Mouse (Mus musculus) thymus, postnatal 25 days (tissue): ENCODE data around the gene Ambra1.

Experiments
- DNase-seq: peaks from one replicate; pipeline ENCODE4 v3.0.0; 2022

The Ambra1 gene

DNA sequence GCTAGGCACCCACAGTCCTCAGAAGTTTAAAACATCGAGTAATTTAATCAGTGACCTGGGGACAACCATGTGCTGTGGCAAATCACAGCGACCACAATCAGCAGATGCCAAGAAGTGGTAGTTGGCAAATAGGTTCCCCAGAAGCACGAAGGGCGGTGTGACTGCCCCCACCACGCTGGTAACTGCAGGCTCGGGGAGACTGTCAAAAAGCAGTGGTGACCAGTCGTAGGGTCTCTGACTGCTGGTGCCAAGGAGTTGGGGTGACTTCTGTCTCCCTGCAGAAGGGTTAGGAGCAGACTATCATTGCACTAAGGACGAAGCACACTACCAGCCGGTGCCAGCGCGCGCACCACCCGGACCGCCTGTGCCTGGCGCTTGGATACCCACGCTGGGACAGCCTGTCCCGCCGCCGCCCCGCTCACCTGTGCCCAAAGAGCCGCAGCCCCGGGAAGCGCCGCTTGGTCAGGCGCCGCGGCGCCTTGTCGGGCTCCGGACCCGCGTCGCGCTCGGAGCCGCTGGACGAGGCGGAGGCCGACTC, 233.0 kb downstream of the Ambra1 start:
- peak; percentile 50 for DNase-seq

DNA sequence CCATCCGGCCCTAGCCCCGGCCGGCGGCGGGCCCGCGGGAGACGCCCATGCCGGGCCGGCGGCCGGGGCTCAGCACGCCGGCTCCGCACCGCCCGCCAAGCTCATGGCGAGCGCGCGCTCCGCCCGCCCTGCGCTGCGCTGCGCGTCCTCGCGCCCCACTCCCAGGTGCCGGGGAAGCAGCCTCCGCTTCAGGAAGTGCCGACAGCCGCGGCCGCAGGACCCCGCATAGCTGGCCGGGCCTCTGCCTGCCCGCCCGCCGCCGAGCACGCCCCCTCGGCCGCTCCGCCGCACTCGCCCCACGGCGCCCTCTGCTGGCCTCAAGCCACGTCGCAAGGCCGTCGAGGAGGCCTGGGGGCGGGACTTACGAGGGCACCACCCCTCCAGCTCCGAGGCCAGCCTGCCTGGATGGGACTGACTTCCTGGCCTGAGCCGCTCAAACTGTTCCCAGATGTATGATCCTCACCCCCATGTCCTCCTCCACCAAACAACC, 233.6 kb downstream of the Ambra1 start:
- peak; percentile 98 for DNase-seq

DNA sequence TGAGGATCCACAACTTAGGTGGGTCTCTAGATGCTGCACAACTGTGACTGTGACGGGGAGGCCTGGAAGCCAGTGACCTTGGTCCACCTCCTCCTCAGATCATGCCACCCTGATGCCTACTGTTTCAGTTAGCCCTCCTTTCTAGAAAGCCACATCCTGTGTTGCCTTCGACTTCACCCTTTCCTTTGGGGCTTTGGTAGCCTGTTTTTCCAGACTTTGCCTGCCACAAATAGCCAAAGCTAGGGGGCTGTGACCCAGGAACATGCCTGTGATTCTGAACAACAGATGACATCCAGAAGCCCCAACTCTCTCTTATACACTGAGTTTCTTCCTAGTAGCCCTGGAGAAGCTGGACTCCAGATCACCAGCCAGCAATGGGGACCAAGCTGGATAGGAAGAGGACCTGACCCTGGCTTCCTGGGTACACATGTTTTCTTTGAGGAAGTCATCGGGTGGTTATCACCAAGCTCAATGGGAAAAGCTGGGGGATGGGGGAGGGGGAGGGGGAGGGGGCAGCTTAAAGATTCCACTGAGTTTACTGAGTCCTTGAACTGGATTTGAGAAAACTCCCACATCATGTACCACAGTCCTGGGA, 234.8 kb downstream of the Ambra1 start:
- no peak for DNase-seq

DNA sequence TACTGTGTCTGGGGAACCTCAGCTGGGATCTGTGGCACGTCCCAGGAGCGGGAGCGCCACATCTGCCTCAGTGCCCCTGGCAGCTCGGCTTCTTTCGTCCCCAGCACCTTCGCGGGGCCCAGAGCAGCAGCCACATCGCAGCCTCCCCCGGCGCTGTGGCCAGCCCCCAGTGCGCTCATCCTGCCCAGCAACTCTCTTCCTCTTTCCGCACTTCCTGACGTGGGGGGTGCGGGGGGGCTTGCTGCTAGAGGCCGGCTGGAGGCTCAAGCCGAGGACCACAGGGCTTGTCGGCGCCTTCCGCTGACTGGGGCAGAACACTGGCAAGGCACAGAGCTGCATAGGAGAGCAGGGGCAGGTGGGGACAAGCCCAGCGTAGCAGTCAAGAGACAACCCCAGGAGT, 235.5 kb downstream of the Ambra1 start:
- peak; percentile 61 for DNase-seq

DNA sequence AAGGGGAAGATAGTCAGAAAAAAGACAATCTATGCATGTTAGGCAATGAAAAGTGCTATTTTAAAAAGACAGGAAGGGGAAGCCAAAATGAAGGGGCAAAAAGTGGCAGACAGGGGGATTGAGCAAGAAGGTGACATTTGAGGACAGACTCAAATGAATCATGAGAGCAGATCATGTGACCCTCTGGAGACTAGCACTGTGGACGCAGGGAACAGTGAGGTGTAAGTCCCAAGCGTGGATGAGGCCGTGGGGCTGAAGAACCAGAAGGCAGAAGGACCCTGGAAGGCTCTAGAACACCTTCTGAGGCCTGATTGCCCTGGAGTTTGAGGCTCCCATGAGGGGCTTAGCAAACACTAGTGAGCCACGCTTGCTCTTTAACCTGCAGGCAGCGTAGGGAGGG, 236.4 kb downstream of the Ambra1 start:
- DNase-seq = no peak

DNA sequence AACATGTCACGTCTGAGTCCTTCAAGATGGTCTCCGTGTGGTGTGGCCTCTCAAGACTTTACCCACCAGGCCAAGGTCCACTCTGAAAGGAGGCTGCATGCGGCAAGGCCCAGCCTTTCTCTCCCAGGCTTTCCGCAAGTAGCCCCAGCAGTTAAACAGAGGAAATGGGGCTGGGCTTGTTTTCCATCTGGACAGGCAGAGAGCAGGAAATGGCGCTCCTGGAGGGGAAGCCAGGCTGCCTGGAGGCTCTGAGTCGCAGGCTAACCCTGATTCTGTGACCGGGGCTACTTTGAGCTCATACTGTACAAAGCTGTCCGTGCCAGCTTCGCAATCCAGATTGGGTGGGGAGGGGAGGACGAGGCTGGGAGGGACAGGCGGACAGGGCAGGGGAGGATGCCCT, 238.0 kb downstream of the Ambra1 start:
- no peak for DNase-seq
